Mouse (Mus musculus) intestine, embryonic 15.5 days (tissue): ENCODE results near the gene Psmb2. TPM values are rescaled to one million over a fixed set of nuclear protein-coding genes. Genes with fewer than 3 reads are reported as not detected.

ENCODE experiments used
- polyA plus RNA-seq: library from polyadenylated mRNA; unstranded; fragments of >200 nt; fragmentation: Nextera tagmentation; extraction: Ambion mirVana; gene quantifications from 2 replicates; pipeline ENCODE4 v1.2.1, GENCODE M21; 2015

Gene Psmb2
- polyA plus RNA-seq, 1 experiment from 2014 or later = 500 TPM

Other genes starting within 250 kb of the Psmb2 start
- gene Ago3, start 248.1 kb upstream of the Psmb2 start, polyA plus RNA-seq = 10.3 and 10.4 TPM in 2 replicates
- 3.5 and 4.5 TPM in 2 replicates for gene Ago1, start 209.0 kb upstream of the Psmb2 start, polyA plus RNA-seq
- 0.97 and 1.1 TPM in 2 replicates for gene Ago4, start 144.2 kb upstream of the Psmb2 start, polyA plus RNA-seq
- gene Clspn, start 120.7 kb upstream of the Psmb2 start, polyA plus RNA-seq = 30.0 and 33.0 TPM in 2 replicates
- gene 5730409E04Rik, start 67.8 kb upstream of the Psmb2 start, polyA plus RNA-seq = 1.8 and 2.2 TPM in 2 replicates
- not detected in 2 replicates for gene Tfap2e, start 58.6 kb downstream of the Psmb2 start, polyA plus RNA-seq
- 27.3 TPM in 2 replicates for gene Ncdn, start 75.8 kb downstream of the Psmb2 start, polyA plus RNA-seq
- gene AU040320, start 75.9 kb downstream of the Psmb2 start, polyA plus RNA-seq = 29.3 and 30.4 TPM in 2 replicates